Mouse (Mus musculus) cerebellum, adult 2 months (tissue): ENCODE measurements at regions not wholly inside any gene's neighbourhood (a gene's known extent, or its start where the extent isn't known, plus 50 kb on each side); places are given as distances from the start of the nearest gene placed in this dataset.
A peak's percentile ranks its signal among the peaks of the same experiment; 100 is the strongest.

ENCODE experiments used
- DNase-seq, 2 experiments: peaks; one replicate each; pipeline ENCODE4 v3.0.0; 2021
- H3K27ac ChIP-seq: fragments of 200-500 bp; 2 replicates; pipeline ENCODE4 v1.5.1; 2012; ENCODE audit warnings: low read length, control low read depth, inconsistent platforms; ENCODE audit not compliant: insufficient read depth
- H3K27me3 ChIP-seq: fragments of 200-500 bp; 2 replicates; pipeline ENCODE4 v1.6.1; 2012; ENCODE audit warnings: inconsistent platforms, mild to moderate bottlenecking, low read length, moderate library complexity; ENCODE audit not compliant: control insufficient read depth, insufficient read depth
- H3K4me1 ChIP-seq: fragments of 200-500 bp; 2 replicates; pipeline ENCODE4 v1.6.1; 2011; ENCODE audit warnings: low read length; ENCODE audit not compliant: control insufficient read depth, insufficient read depth
- H3K4me3 ChIP-seq: fragments of 200-500 bp; replicated peaks from 2 replicates; pipeline ENCODE3; 2011; ENCODE audit warnings: mild to moderate bottlenecking, low read depth, low read length, control low read depth; ENCODE audit not compliant: insufficient read depth
- CTCF ChIP-seq: fragments of 200-500 bp; IDR thresholded peaks from 2 replicates; pipeline ENCODE4 v1.5.1; 2011; ENCODE audit warnings: low read depth, mild to moderate bottlenecking, control low read depth, low read length, moderate library complexity, borderline replicate concordance; ENCODE audit not compliant: insufficient read depth
- POLR2A ChIP-seq: fragments of 200-500 bp; IDR thresholded peaks from 2 replicates; pipeline ENCODE4 v1.6.1; 2011; ENCODE audit warnings: low read length, control low read depth, borderline replicate concordance; ENCODE audit not compliant: insufficient read depth
- WGBS: fragments of 180-500 bp; shearing (Covaris S2); methylation state at CpG from one replicate; pipeline ENCODE4 v1.1.7; 2018; 5-methylcytosine and 5-hydroxymethylcytosine counted together

GRCm38 (mm10) chr13:83742102-83742501, 238.3 kb downstream of the Mef2c start:
- Histone ChIP-seq H3K4me1 (peaks cover 5% of the 10 kb centered on the region; the same call in 1 of the 2 replicates), H3K27ac (no peak overlapping the region), H3K4me3 (no peak overlapping the region), H3K27me3 (no peaks in the 10 kb centered on the region)
- TF ChIP-seq CTCF, result no peak
- 23% methylated on average over 2 of the region's 2 CpGs for WGBS
- DNase-seq, result no peak

GRCm38 (mm10) chr13:83742546-83742945, 238.7 kb downstream of the Mef2c start:
- no peak for DNase-seq
- no peak overlapping the region for H3K27ac ChIP-seq
- peaks cover 5% of the 10 kb centered on the region; the same call in 1 of the 2 replicates for H3K4me1 ChIP-seq
- H3K27me3 ChIP-seq, result no peaks in the 10 kb centered on the region
- TF ChIP-seq CTCF, result no peak
- TF ChIP-seq POLR2A, result no peak
- H3K4me3 ChIP-seq, result no peak overlapping the region
- WGBS, result 31% methylated on average over 3 of the region's 3 CpGs

GRCm38 (mm10) chr13:83743381-83743780, 239.5 kb downstream of the Mef2c start:
- TF ChIP-seq POLR2A (no peak), CTCF (no peak)
- DNase-seq, result no peak
- WGBS, result 67% methylated on average over 2 of the region's 2 CpGs
- H3K4me3 ChIP-seq, result no peak overlapping the region
- no peak overlapping the region for H3K27ac ChIP-seq
- no peaks in the 10 kb centered on the region for H3K27me3 ChIP-seq
- peaks cover 5% of the 10 kb centered on the region; the same call in 1 of the 2 replicates for H3K4me1 ChIP-seq

- no peaks in the 10 kb centered on the region for H3K27me3 ChIP-seq
- TF ChIP-seq CTCF (no peak), POLR2A (no peak)
- H3K4me1 ChIP-seq, result peaks cover 5% of the 10 kb centered on the region; the same call in 1 of the 2 replicates
- WGBS, result 5% methylated on average over 8 of the region's 8 CpGs
- peak in 1 of 2 experiments; percentile 29 for DNase-seq
- peak overlapping the region; percentile 73 for H3K27ac ChIP-seq
- peak overlapping the region; percentile 21 for H3K4me3 ChIP-seq
Observed at GRCm38 (mm10) chr13:83744110-83744752, 240.4 kb downstream of the Mef2c start.

GRCm38 (mm10) chr13:83744981-83745555, 241.2 kb downstream of the Mef2c start:
- WGBS, result under 1% methylated on average over 38 of the region's 38 CpGs
- Histone ChIP-seq H3K27me3 (no peaks in the 10 kb centered on the region), H3K27ac (peak overlapping the region; percentile 97), H3K4me3 (peak overlapping the region; percentile 87), H3K4me1 (peaks cover 5% of the 10 kb centered on the region; the same call in 1 of the 2 replicates)
- TF ChIP-seq CTCF (no peak), POLR2A (peak; percentile 82; the same call in 1 of the 2 replicates)
- peak; percentile 97 to 99 for DNase-seq

DNA sequence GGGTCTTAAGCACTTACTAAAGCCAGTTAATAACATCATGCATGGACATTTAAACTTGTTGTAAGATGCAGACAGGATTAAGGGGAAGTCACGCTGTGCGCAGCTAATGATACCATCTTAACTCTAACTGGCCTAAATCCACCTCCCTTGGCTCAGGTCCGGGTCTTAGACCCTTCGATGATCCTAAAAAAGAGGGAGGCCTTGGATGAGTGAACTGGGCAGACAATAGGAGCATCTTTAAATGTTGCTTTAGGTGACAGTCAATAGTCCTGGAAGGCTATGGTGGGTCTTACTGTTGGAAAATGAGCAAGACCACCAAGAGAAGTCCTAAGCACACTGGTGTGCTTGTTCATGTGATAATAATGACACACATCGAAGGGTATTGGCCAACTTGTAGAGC, 242.1 kb downstream of the Mef2c start:
- peak; percentile 24 to 41 for DNase-seq

DNA sequence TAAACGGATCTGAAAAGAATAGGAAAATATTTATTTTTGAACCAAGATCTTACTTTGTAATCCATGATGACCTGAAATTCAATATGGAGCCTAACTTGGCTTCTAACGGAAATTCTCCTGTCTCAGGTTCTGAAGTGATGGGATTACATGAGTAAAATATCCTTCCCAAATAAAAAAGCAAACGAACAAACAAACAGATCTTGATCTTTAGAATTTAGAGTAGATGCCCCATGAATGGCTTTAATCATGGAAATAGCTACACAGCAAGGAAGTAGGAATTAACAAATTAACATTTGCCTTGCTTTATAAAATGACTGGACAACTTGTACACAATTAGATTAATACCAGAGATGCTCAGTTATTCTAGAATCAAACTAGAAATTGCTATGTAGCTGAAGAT, 243.8 kb downstream of the Mef2c start:
- Histone ChIP-seq H3K4me3 (no peak overlapping the region), H3K27ac (no peak overlapping the region), H3K4me1 (peaks cover 5% of the 10 kb centered on the region; the same call in 1 of the 2 replicates), H3K27me3 (no peaks in the 10 kb centered on the region)
- 85% methylated on average over 3 of the region's 3 CpGs for WGBS
- TF ChIP-seq POLR2A (no peak), CTCF (no peak)
- no peak for DNase-seq

More for the DNA sequence above, 242.1 kb downstream of the Mef2c start:
- no peak overlapping the region; the same call in 1 of the 2 replicates for H3K27ac ChIP-seq
- WGBS, result 30% methylated on average over 5 of the region's 5 CpGs
- TF ChIP-seq CTCF (no peak), POLR2A (no peak)
- peaks cover 5% of the 10 kb centered on the region; the same call in 1 of the 2 replicates for H3K4me1 ChIP-seq
- H3K4me3 ChIP-seq, result no peak overlapping the region
- H3K27me3 ChIP-seq, result no peaks in the 10 kb centered on the region

DNA sequence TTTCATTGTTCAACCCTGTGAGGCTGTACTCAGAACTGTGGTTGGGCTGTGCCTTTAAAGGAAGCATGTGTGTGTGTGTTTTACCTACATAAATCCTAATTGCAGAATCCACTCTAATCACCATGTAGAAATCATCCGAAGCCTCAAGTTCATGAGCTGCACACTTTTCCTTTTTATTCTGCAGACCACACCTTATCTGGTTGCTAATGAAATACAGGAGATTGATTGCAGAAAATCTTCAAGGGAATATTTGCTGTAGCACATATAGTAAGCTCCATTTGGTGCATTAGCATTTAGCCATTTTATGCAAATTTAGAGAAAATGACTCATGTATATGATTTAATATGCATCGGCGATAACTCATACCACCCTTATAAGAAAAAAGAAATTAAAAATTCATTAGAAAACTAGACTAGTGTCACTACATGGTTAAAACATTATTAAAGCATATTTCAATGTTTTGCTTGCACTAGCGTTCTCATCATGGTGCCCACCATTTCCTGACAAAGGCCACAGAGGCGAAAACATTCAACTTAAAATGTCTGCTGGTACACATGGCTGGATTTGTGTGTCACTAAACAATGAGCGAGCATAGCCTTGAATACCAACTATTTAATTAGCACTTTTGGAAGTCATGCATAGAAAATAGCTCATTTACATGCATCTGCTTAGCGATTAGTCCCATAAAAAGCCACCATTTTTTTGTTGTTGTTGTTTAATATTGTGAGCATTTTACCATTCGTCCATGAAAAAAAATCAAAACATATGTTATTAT, 245.7 kb downstream of the Mef2c start:
- peak in 1 of 2 experiments; percentile 17 for DNase-seq
- Histone ChIP-seq H3K4me1 (peaks cover 5% of the 10 kb centered on the region; the same call in 1 of the 2 replicates), H3K4me3 (no peak overlapping the region), H3K27ac (no peak overlapping the region), H3K27me3 (no peaks in the 10 kb centered on the region)
- no peak for TF ChIP-seq POLR2A
- TF ChIP-seq CTCF, result no peak
- WGBS, result 41% methylated on average over 8 of the region's 8 CpGs
